Mouse (Mus musculus): ENCODE data around the gene Slc25a31.

DNA sequence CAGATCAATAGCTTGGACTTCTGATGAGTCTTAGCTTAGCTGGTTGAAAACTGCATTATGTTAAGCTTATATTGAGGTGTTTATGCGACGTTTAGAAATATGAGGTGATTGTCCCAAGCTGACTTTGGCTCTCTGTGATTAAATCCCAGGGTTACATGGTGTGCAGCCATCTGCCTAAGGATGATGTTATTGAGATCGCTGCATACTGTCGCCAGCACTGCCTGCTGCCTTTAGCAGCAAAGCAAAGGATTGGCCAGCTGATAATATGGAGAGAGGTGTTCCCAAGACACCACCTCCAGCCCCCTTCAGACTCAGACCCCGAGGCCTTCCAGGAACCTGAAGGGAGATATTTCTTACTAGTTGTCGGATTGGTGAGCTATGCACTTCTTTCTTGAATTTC, 17.1 kb upstream of the Slc25a31 start:
- TF ChIP-seq EP300 (IDR thresholded peaks at IDR 0.05; ENCODE audit: low read depth) (no peak), CTCF (IDR thresholded peaks at IDR 0.05; ENCODE audit: low read depth) (no peak)

All from liver, postnatal 0 days (tissue).